Mouse (Mus musculus) lung, adult 18-20 months (tissue): ENCODE data around the gene Dscaml1.
"Not testable (repeated sequence)": the region's sequence is repeated elsewhere in the genome, so short reads cannot be mapped to it uniquely, and the experiment has no call there.

Experiments
- DNase-seq, 2 experiments: peaks; one replicate each; pipeline ENCODE4 v3.0.0; 2022; ENCODE audit warnings: mixed read lengths in 2 of 2

The Dscaml1 gene

GRCm38 (mm10) chr9:45699171-45699570, 272.7 kb downstream of the Dscaml1 start:
- no peak for DNase-seq

- no peak for DNase-seq
These were observed 276.8 kb downstream of the Dscaml1 start for GRCm38 (mm10) chr9:45703236-45703635.

- DNase-seq = no peak
These were observed 278.0 kb downstream of the Dscaml1 start for GRCm38 (mm10) chr9:45704441-45704840.

- DNase-seq = no peak
These were observed 283.9 kb downstream of the Dscaml1 start for GRCm38 (mm10) chr9:45710300-45710699.

GRCm38 (mm10) chr9:45715387-45715786, 289.0 kb downstream of the Dscaml1 start:
- DNase-seq = no peak

GRCm38 (mm10) chr9:45719997-45720396, 293.6 kb downstream of the Dscaml1 start:
- no peak for DNase-seq

GRCm38 (mm10) chr9:45731851-45732250, 305.4 kb downstream of the Dscaml1 start:
- DNase-seq = no peak

GRCm38 (mm10) chr9:45733246-45733645, 306.8 kb downstream of the Dscaml1 start:
- no peak for DNase-seq

GRCm38 (mm10) chr9:45739001-45739701, 312.7 kb downstream of the Dscaml1 start:
- DNase-seq = no peak

- DNase-seq = peak in 1 of 2 experiments; percentile 7
These were observed 313.5 kb downstream of the Dscaml1 start for GRCm38 (mm10) chr9:45739702-45740583.

- DNase-seq = no peak
These were observed 314.2 kb downstream of the Dscaml1 start for GRCm38 (mm10) chr9:45740584-45740980.

GRCm38 (mm10) chr9:45745451-45745850, 319.0 kb downstream of the Dscaml1 start:
- no peak for DNase-seq

- DNase-seq = no peak
These were observed 323.5 kb downstream of the Dscaml1 start for GRCm38 (mm10) chr9:45749917-45750316.

GRCm38 (mm10) chr9:45754452-45755091, 328.1 kb downstream of the Dscaml1 start:
- peak; percentile 38 to 42 for DNase-seq

GRCm38 (mm10) chr9:45766195-45766594, 339.8 kb downstream of the Dscaml1 start:
- DNase-seq = no peak

- no peak for DNase-seq
These were observed 340.7 kb downstream of the Dscaml1 start for GRCm38 (mm10) chr9:45767155-45767554.

GRCm38 (mm10) chr9:45768421-45768820, 342.0 kb downstream of the Dscaml1 start:
- no peak for DNase-seq

- no peak for DNase-seq
These were observed 343.2 kb downstream of the Dscaml1 start for GRCm38 (mm10) chr9:45769596-45769995.

GRCm38 (mm10) chr9:45774088-45774487, 347.7 kb downstream of the Dscaml1 start:
- DNase-seq = no peak

GRCm38 (mm10) chr9:45776176-45776575, 349.7 kb downstream of the Dscaml1 start:
- DNase-seq = not testable (repeated sequence)

GRCm38 (mm10) chr9:45779201-45779600, 352.8 kb downstream of the Dscaml1 start:
- DNase-seq = no peak

- DNase-seq = no peak
These were observed 357.0 kb downstream of the Dscaml1 start for GRCm38 (mm10) chr9:45783249-45784069.

GRCm38 (mm10) chr9:45787071-45787470, 360.6 kb downstream of the Dscaml1 start:
- DNase-seq = no peak
